Mouse (Mus musculus): ENCODE results near the gene Greb1. TPM values are rescaled to one million over a fixed set of nuclear protein-coding genes. Genes with fewer than 3 reads are reported as not detected.

Greb1 gene
- polyA plus RNA-seq, 1 experiment from 2014 or later = 31.0 TPM

GRCm38 (mm10) chr12:16799928-16800258 is 793 bp downstream of the Greb1 start:
- peak overlapping the region; percentile 85 for H3K4me3 ChIP-seq
- H3K36me3 ChIP-seq = peaks cover 26% of the 10 kb centered on the region
- H3K4me1 ChIP-seq = peaks cover 83% of the 10 kb centered on the region
- WGBS = 3% methylated on average over 6 of the region's 6 CpGs
- DNase-seq (ENCODE audit: low spot score) = no peak
- no peaks in the 10 kb centered on the region for H3K9me3 ChIP-seq (replicated peaks)
- H3K27ac ChIP-seq (replicated peaks) = peak overlapping the region; percentile 99
- peaks cover 4% of the 10 kb centered on the region; the same call in 1 of the 2 replicates for H3K27me3 ChIP-seq (ENCODE audit: low read depth, poor library complexity, severe bottlenecking)

GRCm38 (mm10) chr12:16798894-16799293 is 1.8 kb downstream of the Greb1 start:
- DNase-seq (ENCODE audit: low spot score) = peak; percentile 28
- Histone ChIP-seq H3K4me1 (peaks cover 77% of the 10 kb centered on the region), H3K27ac (replicated peaks) (peak overlapping the region; percentile 99), H3K36me3 (peaks cover 36% of the 10 kb centered on the region), H3K4me3 (peak overlapping the region; percentile 85), H3K27me3 (ENCODE audit: low read depth, poor library complexity, severe bottlenecking) (peaks cover 4% of the 10 kb centered on the region; the same call in 1 of the 2 replicates), H3K9me3 (replicated peaks) (no peaks in the 10 kb centered on the region)
- 32% methylated on average over 3 of the region's 3 CpGs for WGBS

GRCm38 (mm10) chr12:16795781-16796180 is 4.9 kb downstream of the Greb1 start:
- no peaks in the 10 kb centered on the region; the same call in 1 of the 2 replicates for H3K27me3 ChIP-seq (ENCODE audit: low read depth, poor library complexity, severe bottlenecking)
- H3K27ac ChIP-seq (replicated peaks) = no peak overlapping the region
- WGBS = 88% methylated on average over 3 of the region's 3 CpGs
- H3K4me3 ChIP-seq = no peak overlapping the region
- no peak for DNase-seq (ENCODE audit: low spot score)
- H3K4me1 ChIP-seq = peaks cover 60% of the 10 kb centered on the region
- H3K36me3 ChIP-seq = peaks cover 56% of the 10 kb centered on the region
- no peaks in the 10 kb centered on the region for H3K9me3 ChIP-seq (replicated peaks)

- no peaks in the 10 kb centered on the region for H3K9me3 ChIP-seq (replicated peaks)
- DNase-seq (ENCODE audit: low spot score) = no peak
- peaks cover 63% of the 10 kb centered on the region for H3K4me1 ChIP-seq
- peaks cover 56% of the 10 kb centered on the region for H3K36me3 ChIP-seq
- 77% methylated on average over 4 of the region's 4 CpGs for WGBS
- no peak overlapping the region for H3K27ac ChIP-seq (replicated peaks)
- no peaks in the 10 kb centered on the region for H3K27me3 ChIP-seq (ENCODE audit: low read depth, poor library complexity, severe bottlenecking)
- no peak overlapping the region for H3K4me3 ChIP-seq
These were observed 7.3 kb downstream of the Greb1 start for GRCm38 (mm10) chr12:16793371-16793770.

GRCm38 (mm10) chr12:16790456-16790855 is 10.2 kb downstream of the Greb1 start:
- no peaks in the 10 kb centered on the region for H3K9me3 ChIP-seq (replicated peaks)
- no peaks in the 10 kb centered on the region for H3K27me3 ChIP-seq (ENCODE audit: low read depth, poor library complexity, severe bottlenecking)
- 24% methylated on average over 4 of the region's 4 CpGs for WGBS
- H3K27ac ChIP-seq (replicated peaks) = peak overlapping the region; percentile 89
- peaks cover 69% of the 10 kb centered on the region for H3K4me1 ChIP-seq
- DNase-seq (ENCODE audit: low spot score) = peak; percentile 57
- peak overlapping the region; percentile 23; the same call in 1 of the 2 replicates for H3K4me3 ChIP-seq
- H3K36me3 ChIP-seq = peaks cover 49% of the 10 kb centered on the region

GRCm38 (mm10) chr12:16789756-16790155 is 10.9 kb downstream of the Greb1 start:
- Histone ChIP-seq H3K36me3 (peaks cover 49% of the 10 kb centered on the region), H3K9me3 (replicated peaks) (0 out of 2 replicates have a peak, but pooled peaks cover 3% of the 10 kb centered on the region), H3K4me1 (peaks cover 72% of the 10 kb centered on the region), H3K27ac (replicated peaks) (peak overlapping the region; percentile 89), H3K4me3 (peak overlapping the region; percentile 26), H3K27me3 (ENCODE audit: low read depth, poor library complexity, severe bottlenecking) (no peaks in the 10 kb centered on the region)
- DNase-seq (ENCODE audit: low spot score) = peak; percentile 88
- 1% methylated on average over 4 of the region's 4 CpGs for WGBS

GRCm38 (mm10) chr12:16789199-16789598 is 11.5 kb downstream of the Greb1 start:
- no peak for DNase-seq (ENCODE audit: low spot score)
- H3K9me3 ChIP-seq (replicated peaks) = 0 out of 2 replicates have a peak, but pooled peaks cover 3% of the 10 kb centered on the region
- peak overlapping the region; percentile 26 for H3K4me3 ChIP-seq
- 14% methylated on average over 1 of the region's 1 CpGs for WGBS
- no peaks in the 10 kb centered on the region for H3K27me3 ChIP-seq (ENCODE audit: low read depth, poor library complexity, severe bottlenecking)
- peak overlapping the region; percentile 89 for H3K27ac ChIP-seq (replicated peaks)
- peaks cover 68% of the 10 kb centered on the region for H3K4me1 ChIP-seq
- peaks cover 49% of the 10 kb centered on the region for H3K36me3 ChIP-seq

GRCm38 (mm10) chr12:16788600-16788999 is 12.1 kb downstream of the Greb1 start:
- Histone ChIP-seq H3K27me3 (ENCODE audit: low read depth, poor library complexity, severe bottlenecking) (no peaks in the 10 kb centered on the region), H3K27ac (replicated peaks) (peak overlapping the region; percentile 89), H3K4me1 (peaks cover 68% of the 10 kb centered on the region), H3K9me3 (replicated peaks) (0 out of 2 replicates have a peak, but pooled peaks cover 3% of the 10 kb centered on the region), H3K4me3 (no peak overlapping the region), H3K36me3 (peaks cover 49% of the 10 kb centered on the region)
- no peak for DNase-seq (ENCODE audit: low spot score)
- 46% methylated on average over 2 of the region's 2 CpGs for WGBS

DNA sequence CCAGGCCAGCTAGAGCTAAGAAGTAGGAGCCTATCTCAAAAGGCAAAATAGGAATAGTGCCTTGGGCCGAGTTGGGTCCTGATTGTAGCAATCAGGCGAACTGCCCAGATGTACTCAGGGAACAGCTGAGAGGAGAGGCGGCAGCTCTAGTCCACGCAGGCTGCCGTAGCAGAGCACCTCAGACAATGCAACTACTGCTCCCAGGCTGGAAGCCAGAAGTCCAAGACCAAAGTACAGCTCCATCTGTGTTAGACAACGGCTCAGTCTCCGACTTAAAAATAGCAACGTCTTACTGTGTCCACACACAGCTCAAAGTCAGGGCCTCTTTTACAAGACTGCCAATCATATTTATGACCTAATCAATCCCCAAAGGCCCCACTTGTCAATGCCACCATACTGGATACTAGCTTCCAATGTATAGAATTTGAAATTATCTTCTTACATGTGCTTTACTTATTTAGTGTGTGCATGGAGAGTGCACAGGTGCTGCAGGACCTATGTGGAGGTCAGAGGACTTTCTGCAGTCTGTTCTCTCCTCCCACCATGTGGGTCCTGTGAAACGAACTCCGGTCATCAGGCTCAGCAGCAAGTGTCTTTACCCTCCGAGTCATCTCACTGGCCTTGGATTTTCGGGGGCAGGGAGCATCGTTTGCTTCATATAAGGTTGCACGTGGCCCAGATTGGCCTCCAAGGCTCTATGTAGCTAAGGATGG is 19.5 kb downstream of the Greb1 start:
- Histone ChIP-seq H3K9me3 (replicated peaks) (0 out of 2 replicates have a peak, but pooled peaks cover 3% of the 10 kb centered on the region), H3K27me3 (ENCODE audit: low read depth, poor library complexity, severe bottlenecking) (no peaks in the 10 kb centered on the region), H3K4me3 (no peak overlapping the region), H3K4me1 (peaks cover 20% of the 10 kb centered on the region; the same call in 1 of the 2 replicates), H3K36me3 (peaks cover 88% of the 10 kb centered on the region), H3K27ac (replicated peaks) (no peak overlapping the region)
- no peak for DNase-seq (ENCODE audit: low spot score)
- WGBS = 92% methylated on average over 14 of the region's 14 CpGs

DNA sequence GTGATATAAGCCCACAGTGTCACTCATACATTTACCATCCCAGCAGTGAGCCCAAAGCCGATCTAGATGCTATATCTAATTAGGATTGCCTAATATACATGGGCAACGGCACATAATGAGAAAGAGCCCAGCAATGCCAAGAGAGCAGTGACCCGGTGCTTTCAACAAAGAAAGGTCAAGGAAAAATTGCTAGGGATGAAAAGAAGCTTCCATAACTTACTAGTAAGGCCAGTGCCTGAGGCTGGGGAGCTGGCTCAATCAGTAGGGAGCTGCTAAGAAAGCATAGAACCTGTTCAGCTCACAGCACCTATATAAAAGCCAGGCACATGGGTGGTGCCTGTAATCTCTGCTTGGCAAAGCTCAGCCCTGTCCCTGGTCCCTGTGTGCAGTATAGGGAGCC is 20.4 kb downstream of the Greb1 start:
- Histone ChIP-seq H3K27ac (replicated peaks) (no peak overlapping the region), H3K4me1 (peaks cover 12% of the 10 kb centered on the region; the same call in 1 of the 2 replicates), H3K36me3 (peaks cover 89% of the 10 kb centered on the region), H3K9me3 (replicated peaks) (0 out of 2 replicates have a peak, but pooled peaks cover 3% of the 10 kb centered on the region), H3K27me3 (ENCODE audit: low read depth, poor library complexity, severe bottlenecking) (no peaks in the 10 kb centered on the region), H3K4me3 (no peak overlapping the region)
- DNase-seq (ENCODE audit: low spot score) = no peak
- 87% methylated on average over 3 of the region's 3 CpGs for WGBS

DNA sequence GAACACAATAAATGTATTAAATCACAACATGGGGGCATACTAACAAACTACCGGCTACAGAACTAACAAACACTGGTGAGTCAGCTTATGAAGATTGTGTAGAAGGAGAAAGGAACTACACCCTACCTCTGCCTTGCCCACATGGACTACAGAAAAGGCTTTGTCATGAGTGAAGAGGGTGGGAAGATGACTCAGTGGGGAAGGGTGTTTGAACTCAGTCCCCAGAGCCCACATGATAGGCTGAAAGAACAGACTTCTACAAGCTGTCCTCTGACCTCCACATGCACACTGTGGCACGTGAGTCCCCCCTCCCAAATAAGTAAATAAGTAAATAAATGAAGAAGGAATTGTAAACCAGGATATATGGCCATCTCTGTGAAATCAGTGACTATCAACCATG is 21.5 kb downstream of the Greb1 start:
- Histone ChIP-seq H3K4me3 (no peak overlapping the region), H3K36me3 (peaks cover 89% of the 10 kb centered on the region), H3K27ac (replicated peaks) (no peak overlapping the region), H3K9me3 (replicated peaks) (0 out of 2 replicates have a peak, but pooled peaks cover 4% of the 10 kb centered on the region), H3K4me1 (peaks cover 10% of the 10 kb centered on the region; the same call in 1 of the 2 replicates), H3K27me3 (ENCODE audit: low read depth, poor library complexity, severe bottlenecking) (no peaks in the 10 kb centered on the region)
- WGBS = 61% methylated on average over 2 of the region's 2 CpGs
- no peak for DNase-seq (ENCODE audit: low spot score)

- Histone ChIP-seq H3K4me1 (peaks cover 10% of the 10 kb centered on the region; the same call in 1 of the 2 replicates), H3K4me3 (no peak overlapping the region), H3K36me3 (peaks cover 88% of the 10 kb centered on the region), H3K27me3 (ENCODE audit: low read depth, poor library complexity, severe bottlenecking) (no peaks in the 10 kb centered on the region), H3K9me3 (replicated peaks) (0 out of 2 replicates have a peak, but pooled peaks cover 4% of the 10 kb centered on the region), H3K27ac (replicated peaks) (no peak overlapping the region; the same call in 1 of the 2 replicates)
- no peak for DNase-seq (ENCODE audit: low spot score)
- WGBS = 71% methylated on average over 5 of the region's 5 CpGs
These were observed 22.2 kb downstream of the Greb1 start for GRCm38 (mm10) chr12:16778523-16778922.

DNA sequence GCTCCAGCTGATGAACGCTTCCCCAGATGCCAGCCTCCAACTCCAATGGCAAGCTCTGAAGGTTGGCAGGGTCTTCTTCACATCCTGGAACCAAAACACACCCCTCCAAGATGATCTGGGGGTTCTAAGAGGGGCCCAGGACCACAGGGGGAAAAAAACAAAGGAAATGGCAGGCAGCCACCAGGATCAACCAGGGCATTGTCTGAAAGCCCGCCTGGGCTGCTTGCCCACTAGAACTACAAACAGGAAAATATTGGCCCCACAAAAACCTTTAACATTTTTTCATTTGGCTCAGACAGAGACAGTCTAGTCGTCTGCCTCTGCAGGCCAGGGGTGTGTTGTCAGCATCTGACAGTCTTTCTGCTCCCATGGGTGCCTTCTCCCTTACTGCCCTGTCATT is 25.3 kb downstream of the Greb1 start:
- 92% methylated on average over 3 of the region's 3 CpGs for WGBS
- H3K9me3 ChIP-seq (replicated peaks) = 0 out of 2 replicates have a peak, but pooled peaks cover 4% of the 10 kb centered on the region
- H3K27ac ChIP-seq (replicated peaks) = no peak overlapping the region
- H3K4me1 ChIP-seq = peaks cover 30% of the 10 kb centered on the region
- no peak overlapping the region for H3K4me3 ChIP-seq
- no peak for DNase-seq (ENCODE audit: low spot score)
- H3K27me3 ChIP-seq (ENCODE audit: low read depth, poor library complexity, severe bottlenecking) = no peaks in the 10 kb centered on the region
- H3K36me3 ChIP-seq = peaks cover 79% of the 10 kb centered on the region

Measured in midbrain, embryonic 10.5 days (tissue).